Mouse (Mus musculus): ENCODE data around the gene Nemp1. TPM values are rescaled to one million over a fixed set of nuclear protein-coding genes. Genes with fewer than 3 reads are reported as not detected.

The Nemp1 gene
- total RNA-seq, 1 experiment, result 23.6 TPM

DNA sequence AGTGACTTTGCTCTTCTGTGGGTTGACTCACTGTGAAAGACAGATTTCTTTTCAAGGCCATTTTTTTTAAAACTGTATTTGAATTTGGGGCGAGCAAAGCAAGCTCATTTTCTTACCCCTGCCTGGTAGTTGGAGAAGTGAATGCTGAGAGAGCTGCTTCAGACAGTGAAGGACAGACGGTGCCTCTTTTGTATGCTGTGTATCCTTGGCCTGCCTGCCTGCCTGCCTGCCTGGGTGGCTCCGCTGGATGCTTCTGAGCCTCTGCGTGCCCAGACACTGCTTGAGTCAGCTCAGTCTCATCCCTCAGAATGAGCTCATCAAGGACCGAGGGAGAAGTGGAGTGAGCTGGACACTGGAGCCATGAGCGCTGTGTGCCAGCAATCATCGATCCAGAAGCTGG lies 32.3 kb downstream of the Nemp1 start:
- in situ Hi-C loops (cut with MboI; ENCODE audit: low sequenced_read_pairs in 2 of 2, unreplicated experiment in 2 of 2), result no loop called here
- no peak overlapping the region for H3K4me3 ChIP-seq (ENCODE audit: insufficient read depth in 1 of 2, low read depth in 1 of 2, low read length in 2 of 2, poor library complexity in 1 of 2, severe bottlenecking in 1 of 2)
- no peak for DNase-seq (ENCODE audit: low read depth, low spot score)
- no peak overlapping the region for H3K9ac ChIP-seq (ENCODE audit: insufficient read depth, low read depth, low read length, poor library complexity, severe bottlenecking)
- H3K4me1 ChIP-seq (ENCODE audit: control insufficient read depth in 2 of 2, insufficient read depth in 2 of 2, low read length in 2 of 2, poor library complexity in 1 of 2), result no peaks in the 10 kb centered on the region
- H3K36me3 ChIP-seq (ENCODE audit: control insufficient read depth, insufficient read depth, low read length, poor library complexity, severe bottlenecking), result peaks cover 11% of the 10 kb centered on the region
- H3K9me3 ChIP-seq (ENCODE audit: control insufficient read depth, insufficient read depth, low read depth, low read length), result no peaks in the 10 kb centered on the region
- H3K27ac ChIP-seq (ENCODE audit: insufficient read depth, low read depth, low read length, poor library complexity, severe bottlenecking), result no peak overlapping the region
- TF ChIP-seq ZC3H11A (IDR thresholded peaks at IDR 0.05; ENCODE audit: borderline replicate concordance, low read depth, low read length), result no peak
- TF ChIP-seq MAFK (IDR thresholded peaks at IDR 0.05; ENCODE audit: insufficient read depth, low read depth, low read length), result no peak
- TF ChIP-seq HCFC1 (IDR thresholded peaks at IDR 0.05; ENCODE audit: borderline replicate concordance, insufficient read depth, low read length), result no peak
- no peak for TF ChIP-seq CHD2 (IDR thresholded peaks at IDR 0.05; ENCODE audit: low read depth, low read length)
- no peak for TF ChIP-seq ZNF384 (IDR thresholded peaks at IDR 0.05; ENCODE audit: low read depth, low read length)

DNA sequence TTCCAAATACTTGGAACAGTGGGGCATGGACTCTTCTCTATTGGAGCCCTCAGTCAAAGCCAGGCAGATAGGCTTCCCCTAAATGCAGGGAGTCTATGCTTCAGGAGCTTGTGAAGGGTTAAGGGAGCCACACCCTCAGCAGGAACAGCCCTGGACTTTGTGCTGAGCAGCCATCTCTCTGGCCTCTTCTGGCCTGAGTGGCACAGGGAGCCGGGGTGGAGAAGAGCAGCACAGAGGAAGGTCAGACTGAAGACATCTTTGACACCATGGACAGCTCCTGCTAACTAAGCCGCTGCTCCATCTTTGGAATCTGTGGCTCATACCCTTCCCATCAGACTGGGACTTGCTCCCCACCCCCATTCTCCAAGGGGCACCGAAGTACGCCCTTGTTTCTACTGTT lies 36.6 kb downstream of the Nemp1 start:
- Histone ChIP-seq H3K27ac (ENCODE audit: insufficient read depth, low read depth, low read length, poor library complexity, severe bottlenecking) (no peak overlapping the region), H3K4me1 (ENCODE audit: control insufficient read depth in 2 of 2, insufficient read depth in 2 of 2, low read length in 2 of 2, poor library complexity in 1 of 2) (peaks cover 0 to 8% of the 10 kb centered on the region in 2 experiments; a peak in 2 of 4 replicates), H3K9me3 (ENCODE audit: control insufficient read depth, insufficient read depth, low read depth, low read length) (no peaks in the 10 kb centered on the region), H3K36me3 (ENCODE audit: control insufficient read depth, insufficient read depth, low read length, poor library complexity, severe bottlenecking) (peaks cover 2% of the 10 kb centered on the region; the same call in 1 of the 2 replicates), H3K9ac (ENCODE audit: insufficient read depth, low read depth, low read length, poor library complexity, severe bottlenecking) (no peak overlapping the region), H3K4me3 (ENCODE audit: insufficient read depth in 1 of 2, low read depth in 1 of 2, low read length in 2 of 2, poor library complexity in 1 of 2, severe bottlenecking in 1 of 2) (no peak overlapping the region)
- peak; percentile 44 for DNase-seq (ENCODE audit: low read depth, low spot score)
- TF ChIP-seq MAFK (IDR thresholded peaks at IDR 0.05; ENCODE audit: insufficient read depth, low read depth, low read length), result no peak
- no peak for TF ChIP-seq HCFC1 (IDR thresholded peaks at IDR 0.05; ENCODE audit: borderline replicate concordance, insufficient read depth, low read length)
- no peak for TF ChIP-seq ZC3H11A (IDR thresholded peaks at IDR 0.05; ENCODE audit: borderline replicate concordance, low read depth, low read length)
- TF ChIP-seq ZNF384 (IDR thresholded peaks at IDR 0.05; ENCODE audit: low read depth, low read length), result no peak
- no peak for TF ChIP-seq CHD2 (IDR thresholded peaks at IDR 0.05; ENCODE audit: low read depth, low read length)
- in situ Hi-C loops (cut with MboI; ENCODE audit: low sequenced_read_pairs in 2 of 2, unreplicated experiment in 2 of 2), result no loop called here

DNA sequence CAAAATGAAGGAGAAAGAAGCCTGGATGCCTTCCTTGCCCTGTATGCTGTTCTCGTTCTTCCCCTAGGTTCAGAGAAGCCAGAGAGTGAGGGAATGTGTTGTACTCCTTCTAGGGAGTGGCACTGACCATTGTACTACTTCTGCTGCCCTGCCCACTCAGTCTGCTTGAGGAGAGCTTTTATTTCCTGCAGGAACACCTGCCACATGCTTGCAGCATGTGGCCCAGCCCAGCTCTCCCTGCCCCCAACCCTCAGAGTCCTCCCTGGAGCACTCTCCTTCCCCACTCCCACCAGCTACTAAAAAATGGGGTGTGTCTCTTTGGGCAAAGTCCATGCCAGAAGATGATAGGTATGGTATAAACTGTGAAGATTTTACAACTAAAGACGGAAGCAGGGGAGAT lies 37.6 kb downstream of the Nemp1 start:
- Histone ChIP-seq H3K9ac (ENCODE audit: insufficient read depth, low read depth, low read length, poor library complexity, severe bottlenecking) (no peak overlapping the region), H3K36me3 (ENCODE audit: control insufficient read depth, insufficient read depth, low read length, poor library complexity, severe bottlenecking) (no peaks in the 10 kb centered on the region), H3K9me3 (ENCODE audit: control insufficient read depth, insufficient read depth, low read depth, low read length) (no peaks in the 10 kb centered on the region), H3K4me3 (ENCODE audit: insufficient read depth in 1 of 2, low read depth in 1 of 2, low read length in 2 of 2, poor library complexity in 1 of 2, severe bottlenecking in 1 of 2) (no peak overlapping the region), H3K4me1 (ENCODE audit: control insufficient read depth in 2 of 2, insufficient read depth in 2 of 2, low read length in 2 of 2, poor library complexity in 1 of 2) (peaks cover 0 to 11% of the 10 kb centered on the region in 2 experiments; a peak in 2 of 4 replicates), H3K27ac (ENCODE audit: insufficient read depth, low read depth, low read length, poor library complexity, severe bottlenecking) (no peak overlapping the region)
- DNase-seq (ENCODE audit: low read depth, low spot score), result no peak
- no peak for TF ChIP-seq MAFK (IDR thresholded peaks at IDR 0.05; ENCODE audit: insufficient read depth, low read depth, low read length)
- no peak for TF ChIP-seq ZC3H11A (IDR thresholded peaks at IDR 0.05; ENCODE audit: borderline replicate concordance, low read depth, low read length)
- no peak for TF ChIP-seq HCFC1 (IDR thresholded peaks at IDR 0.05; ENCODE audit: borderline replicate concordance, insufficient read depth, low read length)
- no peak for TF ChIP-seq CHD2 (IDR thresholded peaks at IDR 0.05; ENCODE audit: low read depth, low read length)
- no peak for TF ChIP-seq ZNF384 (IDR thresholded peaks at IDR 0.05; ENCODE audit: low read depth, low read length)
- in situ Hi-C loops (cut with MboI; ENCODE audit: low sequenced_read_pairs in 2 of 2, unreplicated experiment in 2 of 2), result no loop called here

DNA sequence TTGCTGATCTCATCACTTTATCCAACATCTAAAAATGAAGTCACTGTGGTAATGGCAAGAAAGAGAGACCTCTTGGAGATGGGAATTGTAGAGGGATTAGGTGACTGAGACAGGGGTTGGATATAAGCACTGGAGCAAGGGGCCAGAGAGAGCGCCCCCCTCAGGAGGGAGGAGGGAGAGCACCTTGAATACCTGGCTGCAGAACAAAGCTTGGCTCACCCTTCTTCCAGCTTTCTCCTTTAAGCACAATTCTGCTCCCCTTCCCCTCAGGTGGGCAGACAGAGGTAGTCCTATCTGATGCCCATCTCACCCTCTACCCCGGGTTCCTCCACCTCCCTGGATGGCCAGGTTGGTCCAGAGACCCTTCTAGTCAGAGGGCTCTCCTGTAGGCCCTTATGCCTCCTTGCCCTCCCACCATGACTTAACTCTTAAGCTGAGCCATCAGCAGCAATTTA lies 38.1 kb downstream of the Nemp1 start, which contains the start of gene Myo1a:
Gene Myo1a (plus strand): TSS at position 405 of the 455 bp plus-strand sequence.
- in situ Hi-C loops (cut with MboI; ENCODE audit: low sequenced_read_pairs in 2 of 2, unreplicated experiment in 2 of 2), result no loop called here

DNA sequence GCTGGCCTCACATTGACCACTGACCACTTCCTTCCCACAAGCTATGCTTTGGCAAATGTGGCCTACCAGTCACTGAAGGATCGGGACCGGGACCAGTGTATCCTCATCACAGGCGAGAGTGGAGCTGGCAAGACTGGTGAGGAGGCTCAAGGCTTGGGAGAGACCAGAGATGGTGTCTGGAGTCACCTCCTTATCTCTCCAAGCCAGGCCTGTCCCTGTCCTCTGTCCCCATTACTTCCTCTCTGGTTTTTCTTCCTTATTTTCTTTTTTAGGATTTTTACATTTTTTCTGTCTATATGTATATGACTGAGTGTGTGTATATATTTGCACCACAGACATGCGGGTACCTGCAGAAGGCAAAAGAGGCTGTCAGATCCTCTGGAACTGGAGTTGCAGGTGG lies 39.1 kb downstream of the Nemp1 start:
- Histone ChIP-seq H3K4me1 (ENCODE audit: control insufficient read depth in 2 of 2, insufficient read depth in 2 of 2, low read length in 2 of 2, poor library complexity in 1 of 2) (peaks cover 0 to 13% of the 10 kb centered on the region in 2 experiments; a peak in 2 of 4 replicates), H3K9ac (ENCODE audit: insufficient read depth, low read depth, low read length, poor library complexity, severe bottlenecking) (no peak overlapping the region), H3K36me3 (ENCODE audit: control insufficient read depth, insufficient read depth, low read length, poor library complexity, severe bottlenecking) (no peaks in the 10 kb centered on the region), H3K4me3 (ENCODE audit: insufficient read depth in 1 of 2, low read depth in 1 of 2, low read length in 2 of 2, poor library complexity in 1 of 2, severe bottlenecking in 1 of 2) (no peak overlapping the region), H3K27ac (ENCODE audit: insufficient read depth, low read depth, low read length, poor library complexity, severe bottlenecking) (no peak overlapping the region), H3K9me3 (ENCODE audit: control insufficient read depth, insufficient read depth, low read depth, low read length) (no peaks in the 10 kb centered on the region)
- TF ChIP-seq CHD2 (IDR thresholded peaks at IDR 0.05; ENCODE audit: low read depth, low read length), result no peak
- TF ChIP-seq ZNF384 (IDR thresholded peaks at IDR 0.05; ENCODE audit: low read depth, low read length), result no peak
- no peak for TF ChIP-seq HCFC1 (IDR thresholded peaks at IDR 0.05; ENCODE audit: borderline replicate concordance, insufficient read depth, low read length)
- no peak for TF ChIP-seq MAFK (IDR thresholded peaks at IDR 0.05; ENCODE audit: insufficient read depth, low read depth, low read length)
- TF ChIP-seq ZC3H11A (IDR thresholded peaks at IDR 0.05; ENCODE audit: borderline replicate concordance, low read depth, low read length), result no peak
- DNase-seq (ENCODE audit: low read depth, low spot score), result no peak
- in situ Hi-C loops (cut with MboI; ENCODE audit: low sequenced_read_pairs in 2 of 2, unreplicated experiment in 2 of 2), result no loop called here

More for the DNA sequence above, 38.1 kb downstream of the Nemp1 start, which contains the start of gene Myo1a:
- peak; percentile 79; the same call in 1 of the 2 replicates for TF ChIP-seq MAFK (IDR thresholded peaks at IDR 0.05; ENCODE audit: insufficient read depth, low read depth, low read length)
- no peak for TF ChIP-seq HCFC1 (IDR thresholded peaks at IDR 0.05; ENCODE audit: borderline replicate concordance, insufficient read depth, low read length)
- Histone ChIP-seq H3K4me1 (ENCODE audit: control insufficient read depth in 2 of 2, insufficient read depth in 2 of 2, low read length in 2 of 2, poor library complexity in 1 of 2) (peaks cover 0 to 11% of the 10 kb centered on the region in 2 experiments; a peak in 2 of 4 replicates), H3K9me3 (ENCODE audit: control insufficient read depth, insufficient read depth, low read depth, low read length) (no peaks in the 10 kb centered on the region), H3K36me3 (ENCODE audit: control insufficient read depth, insufficient read depth, low read length, poor library complexity, severe bottlenecking) (no peaks in the 10 kb centered on the region), H3K9ac (ENCODE audit: insufficient read depth, low read depth, low read length, poor library complexity, severe bottlenecking) (no peak within 1 kb of the TSS), H3K4me3 (ENCODE audit: insufficient read depth in 1 of 2, low read depth in 1 of 2, low read length in 2 of 2, poor library complexity in 1 of 2, severe bottlenecking in 1 of 2) (no peak within 1 kb of the TSS), H3K27ac (ENCODE audit: insufficient read depth, low read depth, low read length, poor library complexity, severe bottlenecking) (no peak within 1 kb of the TSS)
- no peak for DNase-seq (ENCODE audit: low read depth, low spot score)
